Mouse (Mus musculus) CH12.LX (cell line): Measurements from ENCODE around the gene Rtf1.

Source experiments
- BHLHE40 ChIP-seq: IDR thresholded peaks from 2 replicates; pipeline ENCODE4 v1.6.1; 2011; ENCODE audit warnings: mild to moderate bottlenecking, low read depth, low read length, improper control_type of control experiment
- CHD2 ChIP-seq: IDR thresholded peaks from 2 replicates; pipeline ENCODE4 v1.6.1; 2011; ENCODE audit warnings: low read length, improper control_type of control experiment
- CTCF ChIP-seq, 2 experiments: IDR thresholded peaks in 1 of 2; conservative IDR thresholded peaks in 1 of 2; 2 replicates each; pipeline ENCODE4 v1.5.1; 2011 to 2012; ENCODE audit warnings: low read depth in 2 of 2, low read length in 2 of 2, improper control_type of control experiment in 1 of 2, inconsistent platforms in 1 of 2, mild to moderate bottlenecking in 1 of 2, moderate library complexity in 1 of 2
- KAT2A ChIP-seq: IDR thresholded peaks from 2 replicates; pipeline ENCODE4 v1.6.1; 2012; ENCODE audit warnings: low read length, improper control_type of control experiment, inconsistent platforms; ENCODE audit not compliant: insufficient replicate concordance
- MAX ChIP-seq: IDR thresholded peaks from 2 replicates; pipeline ENCODE4 v1.6.1; 2011; ENCODE audit warnings: low read length, improper control_type of control experiment
- MAZ ChIP-seq: IDR thresholded peaks from 2 replicates; pipeline ENCODE4 v1.6.1; 2012; ENCODE audit warnings: low read depth, mild to moderate bottlenecking, inconsistent platforms, low read length, improper control_type of control experiment, moderate library complexity
- MXI1 ChIP-seq: IDR thresholded peaks from 2 replicates; pipeline ENCODE4 v1.6.1; 2011; ENCODE audit warnings: mild to moderate bottlenecking, low read depth, low read length, improper control_type of control experiment
- MYC ChIP-seq: IDR thresholded peaks from 2 replicates; pipeline ENCODE4 v1.6.1; 2011; ENCODE audit warnings: low read depth, mild to moderate bottlenecking, improper control_type of control experiment, low read length
- POLR2A ChIP-seq: IDR thresholded peaks from 2 replicates; pipeline ENCODE4 v1.6.1; 2011; ENCODE audit warnings: low read depth, mild to moderate bottlenecking, improper control_type of control experiment, low read length
- POLR2AphosphoS2 ChIP-seq: IDR thresholded peaks from 2 replicates; pipeline ENCODE4 v1.6.1; 2011; ENCODE audit warnings: low read depth, low read length, improper control_type of control experiment
- TCF12 ChIP-seq: IDR thresholded peaks from 2 replicates; pipeline ENCODE4 v1.6.1; 2014; ENCODE audit warnings: low read depth, mild to moderate bottlenecking, inconsistent platforms, low read length, improper control_type of control experiment
- USF1 ChIP-seq: IDR thresholded peaks from 2 replicates; pipeline ENCODE4 v1.6.1; 2014; ENCODE audit warnings: low read depth, mild to moderate bottlenecking, inconsistent platforms, low read length, improper control_type of control experiment
- ZC3H11A ChIP-seq: IDR thresholded peaks from 2 replicates; pipeline ENCODE4 v1.6.1; 2012; ENCODE audit warnings: low read depth, mild to moderate bottlenecking, inconsistent platforms, low read length, improper control_type of control experiment
- ZNF384 ChIP-seq: IDR thresholded peaks from 2 replicates; pipeline ENCODE4 v1.6.1; 2012; ENCODE audit warnings: low read depth, low read length, improper control_type of control experiment, inconsistent platforms

GRCm38 (mm10) chr2:119683706-119684105 is 8.8 kb downstream of the Rtf1 start:
- TF ChIP-seq MAX, result no peak
- TF ChIP-seq MYC, result no peak
- TF ChIP-seq ZNF384, result no peak
- TF ChIP-seq POLR2A, result no peak
- TF ChIP-seq CHD2, result no peak
- no peak for TF ChIP-seq CTCF (conservative IDR thresholded peaks at IDR 0.05 in 1 of 2, IDR thresholded peaks at IDR 0.05 in 1 of 2; ENCODE audit: low read depth in 2 of 2, low read length in 2 of 2)
- no peak for TF ChIP-seq TCF12
- no peak for TF ChIP-seq ZC3H11A
- no peak for TF ChIP-seq BHLHE40
- no peak for TF ChIP-seq POLR2AphosphoS2
- TF ChIP-seq MXI1, result no peak
- no peak for TF ChIP-seq MAZ
- TF ChIP-seq KAT2A, result no peak
- no peak for TF ChIP-seq USF1
